Mouse (Mus musculus) fibroblast of lung, adult 2 months (primary cell): ENCODE results near the gene Tmem97.

ENCODE experiments used
- DNase-seq: peaks from one replicate; pipeline ENCODE4 v3.0.0-alpha.2; 2011; ENCODE audit warnings: low read depth

Tmem97 gene

DNA sequence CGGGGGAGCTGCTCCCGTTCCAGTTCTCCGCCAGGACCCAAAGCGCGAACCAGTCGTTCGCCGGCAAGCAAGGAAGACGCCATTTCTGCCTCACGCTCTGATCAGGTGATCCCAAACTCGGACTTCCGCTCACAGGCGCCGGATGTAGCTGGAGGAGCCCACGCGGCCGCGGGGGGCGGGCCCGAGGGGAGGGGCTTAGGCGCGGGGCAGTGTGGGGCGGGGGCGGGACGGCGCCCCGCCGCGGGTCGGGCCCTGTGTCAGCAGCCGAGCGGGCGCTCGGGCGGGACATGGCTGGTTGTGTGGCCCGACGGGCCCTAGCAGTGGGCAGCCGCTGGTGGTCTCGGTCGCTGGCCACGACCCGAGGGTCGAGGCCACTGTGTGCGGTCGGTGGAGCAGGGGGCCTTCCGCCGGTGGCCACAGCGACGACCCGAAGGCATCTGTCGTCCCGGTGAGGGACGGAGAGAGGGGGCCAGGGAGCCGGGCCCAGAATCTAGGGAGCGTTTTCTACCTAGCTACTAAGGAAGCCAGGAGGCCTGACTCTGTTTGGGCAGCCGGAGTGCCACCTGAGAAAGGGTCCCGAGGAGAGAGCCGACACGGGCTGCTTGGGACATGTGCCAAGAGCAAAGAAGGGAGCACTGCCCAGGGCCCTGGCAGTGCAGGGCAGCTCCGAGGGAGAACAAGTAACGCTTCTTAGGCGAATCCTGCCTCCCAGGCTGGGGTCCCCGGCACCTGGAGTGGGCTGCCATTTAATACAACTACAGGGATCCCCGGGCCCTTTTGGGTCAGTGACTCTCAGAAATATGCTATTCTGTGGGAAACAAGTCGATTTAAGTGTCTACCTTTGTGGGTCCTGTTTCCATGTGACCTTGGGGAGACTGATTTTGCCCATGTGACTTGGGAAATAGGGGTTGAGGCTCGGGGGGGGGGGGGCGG is 38.3 kb downstream of the Tmem97 start, which contains the start of the genes Tmem199 and Poldip2:
Gene Tmem199, minus strand, starts transcription at position 148 of the 933 bp plus-strand sequence.
Gene Poldip2, plus strand, starts transcription at position 169 of the 933 bp plus-strand sequence.
- DNase-seq: peak; percentile 66

DNA sequence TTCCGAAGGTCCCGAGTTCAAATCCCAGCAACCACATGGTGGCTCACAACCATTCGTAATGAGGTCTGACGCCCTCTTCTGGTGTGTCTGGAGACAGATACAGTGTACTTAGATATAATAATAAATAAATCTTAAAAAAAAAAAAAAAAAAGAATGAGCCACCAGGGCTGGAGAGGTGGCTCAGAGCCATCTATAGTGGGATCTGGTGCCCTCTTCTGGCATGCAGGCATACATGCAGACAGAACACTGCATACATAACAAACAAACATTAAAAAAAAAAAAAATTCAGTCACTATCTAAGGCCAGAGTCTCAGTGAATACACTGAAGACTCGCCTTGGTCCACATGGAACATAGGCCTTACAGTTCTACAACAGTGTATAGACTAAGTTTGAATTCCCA is 41.4 kb downstream of the Tmem97 start:
- no peak for DNase-seq

DNA sequence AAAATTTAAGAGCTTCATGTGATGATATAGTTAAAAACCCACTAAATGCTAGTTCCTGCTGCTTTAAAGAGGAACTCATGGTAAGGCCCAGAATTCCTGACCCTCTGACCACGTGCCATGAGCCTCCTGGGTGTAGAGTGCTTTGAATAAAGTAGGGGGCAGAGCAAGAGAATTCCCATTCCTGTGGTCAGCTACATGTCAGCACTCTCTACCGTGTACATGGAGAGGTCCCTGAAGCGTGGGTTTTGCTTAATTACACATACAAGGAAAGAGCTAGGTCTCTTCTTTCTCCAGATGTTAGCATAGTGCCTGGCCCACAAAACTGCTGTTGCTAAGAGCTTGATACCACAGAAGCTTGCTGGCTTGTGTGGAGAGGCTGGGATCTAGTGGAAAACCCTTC is 45.1 kb downstream of the Tmem97 start:
- no peak for DNase-seq

DNA sequence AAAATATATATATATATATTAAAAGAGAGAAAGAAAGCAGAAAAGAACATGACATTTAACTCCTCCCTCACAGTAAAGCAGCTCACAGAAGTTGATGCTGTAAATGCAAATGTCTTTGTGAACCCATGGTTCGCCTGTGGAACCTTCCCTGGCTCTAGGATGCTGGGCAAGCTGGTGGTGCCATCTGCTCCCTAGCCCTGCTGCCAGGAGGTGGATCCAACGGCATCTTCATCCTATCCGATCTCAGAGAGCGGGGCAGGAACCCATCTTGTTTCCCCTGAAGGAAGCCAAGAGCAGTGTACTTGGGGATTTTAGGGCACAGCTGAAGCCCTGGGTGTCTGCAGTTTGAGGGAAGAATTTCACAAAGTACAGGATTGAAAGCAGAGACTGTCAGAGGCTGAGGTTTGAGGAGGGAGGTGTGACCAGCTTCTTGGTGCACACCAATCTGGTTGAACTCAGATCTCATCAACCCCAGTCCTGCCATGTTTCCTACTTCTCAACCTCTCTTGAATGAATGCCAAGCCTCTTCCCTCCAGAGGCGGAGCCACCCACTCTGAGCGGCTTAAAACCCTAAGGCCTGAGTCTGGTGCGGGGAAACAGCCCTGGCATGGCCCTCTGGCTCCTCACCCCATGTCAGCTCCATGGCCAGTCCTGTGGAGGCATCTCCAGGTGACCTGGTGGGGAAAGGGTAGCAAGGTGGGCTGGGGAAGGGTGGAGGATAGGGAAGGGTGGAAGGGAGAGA is 47.5 kb downstream of the Tmem97 start, which contains the start of gene Sebox:
Gene Sebox, plus strand, starts transcription at position 539 of the 742 bp plus-strand sequence.
- DNase-seq: no peak

DNA sequence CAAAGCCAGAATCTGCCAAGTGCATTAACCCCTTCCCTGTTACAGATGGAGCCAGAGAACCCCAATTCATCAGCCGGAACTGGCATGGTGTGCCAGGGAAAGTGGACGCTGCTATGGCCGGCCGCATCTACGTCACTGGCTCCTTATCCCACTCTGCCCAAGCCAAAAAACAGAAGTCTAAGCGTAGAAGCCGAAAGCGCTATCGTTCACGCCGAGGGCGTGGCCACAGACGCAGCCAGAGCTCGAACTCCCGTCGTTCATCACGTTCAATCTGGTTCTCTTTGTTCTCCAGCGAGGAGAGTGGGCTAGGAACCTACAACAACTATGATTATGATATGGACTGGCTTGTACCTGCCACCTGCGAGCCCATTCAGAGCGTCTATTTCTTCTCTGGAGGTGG is 49.0 kb downstream of the Tmem97 start:
- DNase-seq: no peak

DNA sequence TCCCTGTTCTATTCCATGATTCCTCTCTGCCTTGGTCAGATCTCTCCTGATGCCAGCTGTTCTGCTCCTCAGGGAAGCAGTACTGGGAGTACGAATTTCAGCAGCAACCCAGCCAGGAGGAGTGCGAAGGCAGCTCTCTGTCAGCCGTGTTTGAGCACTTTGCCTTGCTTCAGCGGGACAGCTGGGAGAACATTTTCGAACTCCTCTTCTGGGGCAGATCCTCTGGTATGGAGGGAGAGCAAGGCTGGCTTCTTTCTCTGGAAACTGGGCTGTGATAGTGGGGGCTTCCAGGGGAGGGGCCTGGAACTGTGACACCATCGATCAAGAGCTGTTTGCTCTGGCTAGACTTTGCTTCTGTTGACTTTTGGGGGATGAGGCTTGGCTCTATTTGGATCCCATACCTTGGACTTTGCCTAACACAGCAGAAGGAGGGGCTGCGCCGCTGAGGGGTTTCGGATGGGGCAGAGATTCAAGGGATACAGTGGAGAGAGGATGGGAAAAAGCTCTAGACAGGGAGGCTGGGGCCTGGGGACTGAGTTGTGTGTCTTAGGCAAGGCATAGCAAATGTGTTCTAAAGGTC is 49.9 kb downstream of the Tmem97 start:
- no peak for DNase-seq

DNA sequence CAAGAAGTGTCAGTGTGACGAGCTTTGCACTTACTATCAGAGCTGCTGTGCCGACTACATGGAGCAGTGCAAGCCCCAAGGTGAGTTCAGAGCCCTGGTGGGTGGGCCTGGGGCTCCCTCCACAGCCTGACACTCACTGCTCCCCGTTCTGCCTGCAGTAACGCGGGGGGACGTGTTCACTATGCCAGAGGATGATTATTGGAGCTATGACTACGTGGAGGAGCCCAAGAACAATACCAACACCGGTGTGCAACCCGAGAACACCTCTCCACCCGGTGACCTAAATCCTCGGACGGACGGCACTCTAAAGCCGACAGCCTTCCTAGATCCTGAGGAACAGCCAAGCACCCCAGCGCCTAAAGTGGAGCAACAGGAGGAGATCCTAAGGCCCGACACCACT is 51.0 kb downstream of the Tmem97 start:
- no peak for DNase-seq

DNA sequence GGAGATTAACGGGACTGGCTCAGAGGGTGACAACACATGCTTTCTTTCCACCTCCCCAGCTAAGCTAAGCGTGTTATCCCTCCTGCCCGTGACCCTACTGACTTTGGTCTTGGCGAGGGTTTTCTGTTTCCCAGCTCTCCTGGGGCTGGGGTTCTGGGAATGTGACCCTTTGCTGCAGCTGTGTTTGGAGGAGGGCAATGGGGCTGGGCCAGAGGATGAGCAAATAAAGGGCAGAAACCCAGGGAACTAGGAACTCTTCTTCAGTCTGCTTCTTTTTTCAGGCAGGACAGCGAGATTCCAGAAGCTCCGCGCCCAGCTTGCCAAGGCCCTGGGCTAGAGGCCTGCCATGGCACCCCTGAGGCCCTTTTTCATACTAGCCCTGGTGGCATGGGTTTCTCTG is 51.6 kb downstream of the Tmem97 start, which contains the start of gene Vtn:
Gene Vtn, plus strand, starts transcription at position 88 of the 400 bp plus-strand sequence.
- no peak for DNase-seq

DNA sequence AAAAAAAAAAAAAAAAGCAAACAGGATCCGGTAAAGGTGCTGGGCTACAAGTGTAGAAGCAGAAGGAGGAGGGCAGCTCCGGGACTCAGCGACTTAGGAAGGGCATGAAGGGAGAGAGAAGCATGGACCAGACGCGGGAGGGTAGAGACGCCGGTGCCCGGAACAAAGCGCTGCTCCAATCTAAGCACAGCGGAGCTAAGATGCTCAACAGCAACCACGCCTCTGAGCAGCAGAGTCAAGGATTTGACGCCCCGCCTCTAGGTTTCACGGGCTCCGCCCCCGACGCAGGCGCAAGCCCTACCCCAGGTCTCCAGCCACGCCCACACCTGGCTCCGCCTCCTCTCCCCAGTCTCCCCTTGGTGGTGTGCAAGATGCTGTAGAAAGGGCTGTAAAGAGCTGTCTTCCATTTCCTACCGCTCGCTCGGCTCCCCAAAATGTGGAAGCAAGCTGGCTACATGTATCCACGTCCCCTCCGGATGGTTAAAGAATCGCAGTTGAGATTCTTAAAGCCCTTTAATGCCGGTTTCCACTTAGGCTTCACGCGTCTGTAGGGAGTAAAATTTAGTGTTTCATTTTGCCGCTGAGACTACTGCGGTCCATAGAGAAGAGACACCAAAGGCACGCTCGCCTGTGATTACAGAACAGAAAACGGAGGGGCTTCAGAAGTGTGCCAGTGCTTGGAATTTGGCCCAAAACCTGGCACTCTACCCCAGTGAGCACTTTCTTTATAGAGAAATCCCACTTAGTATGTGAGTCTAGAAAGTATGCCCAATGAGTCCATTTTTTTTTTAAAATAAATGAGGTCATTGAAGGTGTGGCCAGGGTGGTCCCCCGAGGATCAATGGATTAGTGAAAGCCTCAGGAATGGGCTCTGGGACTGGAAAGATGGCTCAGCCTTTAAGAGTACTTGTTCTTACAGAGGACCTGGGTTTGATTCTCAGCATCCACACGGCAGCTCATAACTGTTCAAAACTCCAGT is 52.7 kb downstream of the Tmem97 start, which contains the start of gene Sarm1:
Gene Sarm1, minus strand, starts transcription at position 211 of the 979 bp plus-strand sequence.
- peak; percentile 75 for DNase-seq

DNA sequence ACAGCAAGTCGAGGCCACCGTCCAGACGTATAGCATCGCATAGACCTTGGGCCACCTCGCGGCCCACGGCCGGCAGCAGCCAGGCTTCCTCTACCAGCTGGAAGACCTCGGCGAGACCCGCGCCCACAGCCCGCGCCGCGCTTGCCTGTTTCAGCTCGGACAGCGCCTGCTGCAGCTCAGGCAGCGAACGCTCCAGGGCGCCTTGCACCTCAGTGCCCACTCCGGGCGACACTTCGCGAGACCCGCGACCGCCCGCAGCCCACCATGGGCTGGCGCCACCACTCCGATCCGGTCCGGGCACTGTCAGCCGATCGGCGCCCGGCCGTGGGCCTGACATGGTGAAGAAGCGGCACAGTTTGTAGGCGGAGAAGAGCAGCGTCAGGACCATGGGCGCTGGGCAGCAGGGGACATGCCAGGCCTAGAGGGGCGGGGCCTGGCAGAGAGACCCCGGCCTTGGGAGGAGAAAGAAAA is 53.5 kb downstream of the Tmem97 start:
- no peak for DNase-seq

DNA sequence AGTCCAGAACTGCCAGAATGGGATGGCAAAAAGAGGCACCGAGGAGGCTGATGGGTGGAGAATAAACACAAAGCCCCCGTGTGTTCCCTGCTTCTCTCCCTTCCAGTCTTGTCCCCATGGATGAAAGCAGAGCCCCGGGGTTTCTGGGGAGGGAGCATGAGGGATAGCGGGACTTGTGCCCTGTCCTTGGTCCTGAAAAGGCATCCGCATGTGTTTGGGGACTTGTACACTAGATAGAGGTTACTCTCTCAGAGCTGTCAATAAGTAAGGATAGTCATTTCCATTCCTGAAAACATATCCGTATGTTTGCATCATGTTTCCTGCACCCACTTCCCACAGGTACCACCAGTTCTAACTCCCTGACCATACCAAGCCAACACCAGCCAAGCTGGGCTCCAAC is 54.7 kb downstream of the Tmem97 start:
- DNase-seq: no peak
